Mouse (Mus musculus): Measurements from ENCODE around the gene Ankrd13b. TPM values are rescaled to one million over a fixed set of nuclear protein-coding genes. Genes with fewer than 3 reads are reported as not detected.

Gene Ankrd13b
- polyA plus RNA-seq, 1 experiment from 2014 or later: 3.5 TPM

DNA sequence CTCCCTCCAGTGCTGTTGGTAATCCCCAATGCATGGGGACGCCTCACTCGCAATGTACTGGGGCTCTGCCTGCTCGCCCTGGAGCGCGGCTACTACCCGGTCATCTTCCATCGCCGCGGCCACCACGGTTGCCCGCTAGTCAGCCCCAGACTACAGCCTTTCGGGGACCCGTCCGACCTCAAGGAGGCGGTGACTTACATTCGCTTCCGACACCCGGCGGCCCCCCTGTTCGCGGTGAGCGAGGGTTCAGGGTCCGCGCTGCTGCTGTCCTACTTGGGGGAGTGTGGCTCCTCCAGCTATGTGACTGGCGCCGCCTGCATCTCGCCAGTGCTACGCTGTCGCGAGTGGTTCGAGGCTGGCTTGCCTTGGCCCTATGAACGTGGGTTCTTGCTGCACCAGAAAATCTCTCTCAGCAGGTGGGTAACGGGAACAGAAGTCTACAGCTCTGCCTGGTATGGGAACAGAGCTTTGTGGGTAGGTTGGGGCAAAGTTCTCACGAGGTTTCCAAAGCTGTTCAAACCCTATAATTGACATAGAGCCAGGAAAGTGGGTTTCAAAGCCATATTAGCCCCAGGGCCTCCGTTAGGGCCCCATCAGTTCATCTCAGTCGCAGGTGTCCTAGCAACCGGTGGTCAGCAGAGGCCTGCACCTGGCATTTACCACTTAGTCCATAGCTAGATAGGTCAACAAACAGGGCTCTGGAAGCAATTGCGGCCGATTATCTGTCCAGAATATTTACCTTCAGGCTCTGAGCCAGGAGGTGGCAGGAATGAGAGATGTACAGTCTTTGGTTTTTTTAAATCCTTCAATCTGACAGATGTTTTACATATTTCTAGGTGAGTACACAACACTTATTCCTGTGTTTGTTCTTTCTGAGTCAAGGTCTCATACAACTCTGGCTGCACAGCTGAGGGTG lies 26.4 kb upstream of the Ankrd13b start, which contains the start of gene Trp53i13:
Gene Trp53i13 (minus strand): TSS at position 344 of the 916 bp plus-strand sequence.
- WGBS: 9% methylated on average over 39 of the region's 39 CpGs

DNA sequence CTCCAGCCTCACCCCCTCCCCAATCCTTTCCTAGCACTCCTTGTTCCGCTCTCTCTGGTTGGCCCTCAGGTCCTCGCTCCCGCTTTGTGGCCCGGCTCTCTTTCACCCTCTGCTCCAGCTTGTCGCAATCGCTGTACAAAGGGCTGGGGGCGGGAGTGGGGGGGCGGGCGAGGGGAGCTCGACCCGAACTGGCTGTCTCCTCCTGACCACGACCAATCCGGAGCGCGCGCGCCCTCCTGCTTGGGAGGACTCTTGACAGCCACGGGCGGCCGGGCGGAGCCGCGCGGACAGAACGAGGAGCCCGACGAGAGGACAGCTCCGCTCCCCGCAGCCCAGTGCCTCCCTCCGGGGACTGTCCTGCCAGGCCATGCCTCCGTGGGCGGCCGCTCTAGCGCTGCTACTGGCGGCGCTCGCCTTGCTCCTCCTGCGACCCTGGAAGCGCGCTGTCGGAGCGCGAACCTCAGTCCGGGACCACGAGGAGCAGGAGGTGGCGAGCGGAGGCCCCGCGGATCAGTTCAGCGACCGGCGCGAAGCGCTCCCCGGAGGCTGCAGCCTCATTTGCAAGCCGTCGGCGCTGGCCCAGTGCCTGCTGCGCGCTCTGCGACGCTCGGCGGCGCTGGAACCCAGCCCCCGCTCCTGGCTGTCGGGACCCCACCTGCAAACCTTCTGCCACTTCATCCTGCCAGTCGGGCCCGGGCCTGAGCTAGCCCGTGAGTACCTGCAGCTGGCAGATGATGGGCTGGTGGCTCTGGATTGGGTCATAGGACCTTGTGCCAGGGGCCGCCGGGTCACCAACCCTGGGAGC lies 25.6 kb upstream of the Ankrd13b start, which contains the start of gene Abhd15:
Gene Abhd15 (plus strand): TSS at position 290 of the 805 bp plus-strand sequence.
- peaks cover 6% of the 10 kb centered on the region; the same call in 1 of the 2 replicates for H3K36me3 ChIP-seq
- DNase-seq (ENCODE audit: low spot score): peak; percentile 89
- peaks cover 46% of the 10 kb centered on the region for H3K4me1 ChIP-seq
- H3K27me3 ChIP-seq (ENCODE audit: insufficient read depth, poor library complexity, severe bottlenecking): peaks cover 33% of the 10 kb centered on the region
- under 1% methylated on average over 72 of the region's 72 CpGs for WGBS
- no peaks in the 10 kb centered on the region for H3K9me3 ChIP-seq
- peak within 1 kb of the TSS; percentile 74 for H3K27ac ChIP-seq
- H3K4me3 ChIP-seq: peak within 1 kb of the TSS; percentile 78

More for the DNA sequence above, 26.4 kb upstream of the Ankrd13b start, which contains the start of gene Trp53i13:
- Histone ChIP-seq H3K4me1 (peaks cover 46% of the 10 kb centered on the region), H3K36me3 (no peaks in the 10 kb centered on the region), H3K27me3 (ENCODE audit: insufficient read depth, poor library complexity, severe bottlenecking) (peaks cover 33% of the 10 kb centered on the region), H3K9me3 (no peaks in the 10 kb centered on the region), H3K27ac (peak within 1 kb of the TSS; percentile 74), H3K4me3 (peak within 1 kb of the TSS; percentile 78)
- DNase-seq (ENCODE audit: low spot score): no peak

DNA sequence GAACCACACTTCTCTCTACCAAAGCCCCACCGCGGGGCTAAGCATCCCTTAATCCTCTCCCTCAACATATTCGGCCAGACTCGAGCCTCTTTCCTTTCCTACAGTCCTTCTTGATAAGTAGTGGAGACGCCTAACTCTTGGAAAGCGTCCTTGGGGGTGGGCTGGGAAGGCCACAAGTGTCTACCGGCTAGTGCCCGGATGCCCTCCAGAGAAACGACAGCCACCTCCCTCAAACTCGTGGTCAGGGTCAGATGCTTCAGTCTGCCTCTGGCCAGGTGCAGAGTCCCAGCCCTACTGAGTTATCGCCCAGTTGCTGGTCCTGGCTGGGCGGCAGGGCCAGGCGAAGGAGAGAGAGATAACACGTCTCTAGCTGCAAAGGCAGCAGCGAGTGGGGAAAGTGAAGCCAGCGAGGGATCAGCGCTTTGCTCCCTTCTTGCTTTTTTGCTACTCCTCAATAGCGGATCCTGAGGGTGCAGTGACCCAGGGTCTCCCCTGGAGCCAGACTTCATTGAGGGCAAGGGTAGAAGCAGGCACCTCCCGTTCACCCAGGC lies 24.9 kb upstream of the Ankrd13b start:
- H3K27me3 ChIP-seq (ENCODE audit: insufficient read depth, poor library complexity, severe bottlenecking): peaks cover 33% of the 10 kb centered on the region
- peaks cover 46% of the 10 kb centered on the region for H3K4me1 ChIP-seq
- peak overlapping the region; percentile 78 for H3K4me3 ChIP-seq
- peaks cover 13% of the 10 kb centered on the region; the same call in 1 of the 2 replicates for H3K36me3 ChIP-seq
- under 1% methylated on average over 19 of the region's 19 CpGs for WGBS
- H3K9me3 ChIP-seq: no peaks in the 10 kb centered on the region
- peak; percentile 88 for DNase-seq (ENCODE audit: low spot score)
- H3K27ac ChIP-seq: peak overlapping the region; percentile 74

DNA sequence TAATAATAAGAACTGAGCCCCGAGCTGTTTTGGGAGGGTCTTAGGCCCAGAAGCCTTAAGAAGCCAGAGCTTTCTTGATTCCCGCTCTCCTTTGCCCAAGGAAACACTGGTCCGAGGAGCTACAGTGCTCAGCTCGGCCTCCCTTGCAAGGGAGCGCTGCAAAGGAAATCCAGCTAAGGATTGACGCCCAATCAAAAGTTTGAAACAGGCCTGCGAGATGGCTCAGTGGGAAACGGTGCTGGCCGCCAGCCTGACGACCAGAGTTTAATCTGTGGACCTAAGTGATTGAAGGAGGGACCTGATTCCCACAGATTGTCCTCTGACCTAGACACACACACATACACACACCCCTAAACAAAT lies 24.3 kb upstream of the Ankrd13b start:
- Histone ChIP-seq H3K36me3 (peaks cover 18% of the 10 kb centered on the region), H3K4me1 (peaks cover 48% of the 10 kb centered on the region), H3K27ac (peak overlapping the region; percentile 90), H3K27me3 (ENCODE audit: insufficient read depth, poor library complexity, severe bottlenecking) (peaks cover 33% of the 10 kb centered on the region), H3K4me3 (peak overlapping the region; percentile 78), H3K9me3 (no peaks in the 10 kb centered on the region)
- peak; percentile 78 for DNase-seq (ENCODE audit: low spot score)
- 4% methylated on average over 10 of the region's 10 CpGs for WGBS

DNA sequence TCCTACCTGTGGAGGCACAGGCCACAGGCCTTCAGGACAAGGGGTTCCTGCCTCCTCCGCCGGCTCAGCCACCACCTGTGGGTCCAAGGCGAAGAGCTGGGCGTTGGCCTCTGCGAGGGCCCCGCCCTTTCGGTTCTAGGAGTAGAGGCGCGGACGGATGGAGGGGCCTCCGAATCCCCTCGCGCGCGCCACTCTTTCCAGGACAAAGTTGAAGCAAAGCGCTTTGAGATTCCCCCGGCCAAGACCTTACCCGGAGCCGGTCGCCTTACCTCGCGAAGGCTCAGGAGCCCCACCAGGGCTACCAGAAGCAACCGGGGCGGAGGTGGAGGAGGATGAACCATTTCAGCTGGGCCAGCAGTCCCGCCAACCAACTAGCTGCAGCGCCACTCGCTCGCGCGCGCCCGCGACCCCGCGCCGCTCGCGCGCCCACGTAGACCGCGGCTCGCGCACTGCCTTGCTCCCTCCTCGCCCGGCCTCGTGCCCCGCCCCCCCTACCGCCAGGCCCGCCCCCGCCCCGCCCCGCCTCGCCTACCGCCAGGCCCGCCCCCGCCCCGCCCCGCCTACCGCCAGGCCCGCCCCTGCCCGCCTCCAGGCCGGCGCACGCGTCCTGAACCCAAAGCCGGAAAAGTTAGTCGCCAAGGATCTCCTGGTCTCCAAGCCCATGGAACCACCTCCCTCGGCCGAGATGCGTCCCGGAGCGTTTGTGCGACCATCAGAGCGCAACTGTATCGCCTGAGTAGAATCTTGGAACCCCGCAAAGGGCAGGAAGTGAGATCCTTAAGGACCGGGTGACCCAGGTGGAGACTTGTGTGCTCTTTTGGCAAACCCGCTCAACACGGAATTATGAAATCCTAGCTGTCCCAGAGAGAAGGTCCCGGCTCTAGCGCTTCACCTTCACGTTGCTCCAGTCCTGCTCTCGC lies 23.7 kb upstream of the Ankrd13b start:
- under 1% methylated on average over 69 of the region's 84 CpGs for WGBS
- peak overlapping the region; percentile 78 for H3K4me3 ChIP-seq
- H3K27me3 ChIP-seq (ENCODE audit: insufficient read depth, poor library complexity, severe bottlenecking): peaks cover 29% of the 10 kb centered on the region
- H3K27ac ChIP-seq: peak overlapping the region; percentile 90
- DNase-seq (ENCODE audit: low spot score): peak; percentile 94
- H3K36me3 ChIP-seq: peaks cover 22% of the 10 kb centered on the region
- no peaks in the 10 kb centered on the region for H3K9me3 ChIP-seq
- H3K4me1 ChIP-seq: peaks cover 48% of the 10 kb centered on the region

DNA sequence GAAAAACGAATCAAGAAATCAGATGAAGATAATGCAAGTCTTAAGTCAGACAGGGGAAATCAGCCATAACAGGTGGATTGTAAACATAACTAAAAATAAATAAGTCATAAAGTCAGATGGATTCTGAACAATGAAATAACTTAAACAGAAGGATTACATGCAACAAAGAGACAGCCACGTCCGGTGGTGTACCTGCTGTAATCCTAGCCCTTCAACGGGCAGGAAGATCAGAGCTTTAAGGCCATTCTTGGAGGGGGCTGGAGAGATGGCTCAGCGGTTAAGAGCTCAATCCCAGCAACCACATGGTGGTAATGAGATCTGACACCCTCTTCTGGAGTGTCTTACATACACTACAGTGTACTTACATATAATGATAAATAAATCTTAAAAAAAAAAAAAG lies 21.9 kb upstream of the Ankrd13b start:
- Histone ChIP-seq H3K27ac (no peak overlapping the region), H3K4me3 (no peak overlapping the region), H3K36me3 (peaks cover 39% of the 10 kb centered on the region), H3K9me3 (no peaks in the 10 kb centered on the region), H3K27me3 (ENCODE audit: insufficient read depth, poor library complexity, severe bottlenecking) (peaks cover 11% of the 10 kb centered on the region), H3K4me1 (peaks cover 47% of the 10 kb centered on the region)
- 73% methylated on average over 5 of the region's 5 CpGs for WGBS
- DNase-seq (ENCODE audit: low spot score): no peak

DNA sequence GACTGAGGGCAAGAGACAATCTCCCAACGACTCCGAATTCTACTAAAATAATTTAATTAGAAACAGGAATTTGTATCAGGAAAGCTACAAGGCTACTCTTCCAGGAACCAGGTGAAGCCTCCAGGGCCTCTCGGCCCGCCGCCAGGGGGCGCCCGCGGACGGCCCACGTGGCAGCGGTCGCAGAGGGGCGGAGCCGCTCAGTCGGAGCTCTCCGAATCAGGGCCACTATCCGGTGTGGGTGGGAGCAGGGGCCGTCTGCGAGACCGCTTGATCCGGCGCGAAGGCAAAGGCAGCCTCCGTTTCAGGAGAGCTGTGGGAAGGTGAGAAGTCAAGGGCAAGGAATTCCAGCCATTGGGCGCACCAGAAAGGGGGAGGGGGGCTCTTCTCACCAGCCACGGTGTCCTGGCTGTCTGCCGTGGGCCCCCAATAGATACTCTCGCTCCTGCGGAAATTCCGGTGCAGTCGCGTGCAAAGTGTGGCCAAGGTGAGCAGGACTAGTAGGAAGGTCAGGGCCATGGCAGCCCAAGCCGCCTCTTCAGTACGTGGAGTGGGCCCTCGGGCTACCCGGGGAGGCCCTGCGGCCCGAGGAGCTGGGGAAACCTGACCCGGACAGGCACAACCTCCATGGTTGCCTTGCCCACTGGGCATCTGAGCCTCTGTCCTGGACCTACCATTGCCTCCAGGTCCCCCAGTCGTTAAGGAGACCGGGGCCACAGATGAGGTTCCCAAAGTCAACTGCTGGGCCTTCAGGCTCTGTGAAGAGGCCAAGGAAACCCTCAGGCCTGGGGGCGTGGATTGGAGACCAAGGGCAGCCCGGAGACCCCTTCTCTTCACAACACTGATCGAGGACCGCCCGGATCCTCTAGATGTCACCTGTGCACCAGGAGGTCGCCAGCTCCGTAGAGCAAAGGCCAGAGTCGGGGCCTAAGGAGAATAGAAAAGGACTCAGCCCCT lies 18.9 kb upstream of the Ankrd13b start:
- DNase-seq (ENCODE audit: low spot score): peak; percentile 91
- Histone ChIP-seq H3K36me3 (peaks cover 69% of the 10 kb centered on the region), H3K27me3 (ENCODE audit: insufficient read depth, poor library complexity, severe bottlenecking) (no peaks in the 10 kb centered on the region), H3K9me3 (no peaks in the 10 kb centered on the region), H3K4me3 (peak overlapping the region; percentile 57), H3K27ac (peak overlapping the region; percentile 88), H3K4me1 (peaks cover 22% of the 10 kb centered on the region)
- 15% methylated on average over 49 of the region's 49 CpGs for WGBS

DNA sequence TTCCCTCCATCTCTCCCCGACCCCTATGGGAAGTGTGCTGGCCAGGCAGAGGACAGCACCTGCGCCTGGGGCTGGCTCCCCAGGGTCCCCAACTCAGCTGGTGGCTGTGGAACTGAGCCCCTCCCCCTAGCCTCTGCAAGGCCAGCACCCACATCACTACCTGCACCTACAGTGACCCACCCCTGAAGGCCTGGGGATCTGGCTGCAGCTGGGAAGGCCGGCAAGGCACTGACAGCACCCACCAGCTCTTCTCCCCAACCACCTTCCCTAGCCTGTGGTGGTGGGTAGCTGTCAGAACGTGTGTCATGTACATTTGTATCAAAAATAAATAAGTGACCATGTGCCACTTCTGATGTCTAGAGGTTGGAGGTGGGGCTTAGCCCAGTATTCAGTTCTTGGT lies 17.9 kb upstream of the Ankrd13b start:
- Histone ChIP-seq H3K27ac (0 out of 2 replicates have a peak overlapping the region, but pooled peaks have one; percentile 88), H3K27me3 (ENCODE audit: insufficient read depth, poor library complexity, severe bottlenecking) (no peaks in the 10 kb centered on the region), H3K4me1 (peaks cover 20% of the 10 kb centered on the region), H3K36me3 (peaks cover 78% of the 10 kb centered on the region), H3K9me3 (no peaks in the 10 kb centered on the region), H3K4me3 (no peak overlapping the region)
- 77% methylated on average over 4 of the region's 4 CpGs for WGBS
- DNase-seq (ENCODE audit: low spot score): no peak

DNA sequence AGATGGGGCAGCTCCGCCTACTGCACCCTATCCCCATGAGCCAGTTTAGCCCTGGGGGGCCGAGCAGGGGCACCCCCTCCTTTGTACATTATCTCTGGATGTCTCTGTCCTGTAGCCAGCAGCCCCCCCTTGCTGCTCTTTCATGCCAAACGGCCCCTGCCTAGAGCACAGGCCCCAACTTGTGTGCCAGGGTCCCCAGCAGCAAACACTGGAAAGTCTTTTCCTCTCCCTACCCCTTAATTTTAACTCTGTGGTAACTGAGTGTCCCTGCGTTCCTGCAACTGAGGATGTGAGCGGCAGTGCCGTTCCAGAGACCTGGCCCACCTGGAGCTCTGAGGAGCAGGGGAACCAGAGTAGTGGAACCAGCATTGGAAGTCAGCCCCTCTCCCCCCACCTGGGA lies 17.5 kb upstream of the Ankrd13b start:
- Histone ChIP-seq H3K27me3 (ENCODE audit: insufficient read depth, poor library complexity, severe bottlenecking) (no peaks in the 10 kb centered on the region), H3K4me3 (no peak overlapping the region), H3K36me3 (peaks cover 83% of the 10 kb centered on the region), H3K9me3 (no peaks in the 10 kb centered on the region), H3K4me1 (peaks cover 17% of the 10 kb centered on the region), H3K27ac (no peak overlapping the region)
- DNase-seq (ENCODE audit: low spot score): no peak
- WGBS: 83% methylated on average over 6 of the region's 6 CpGs

DNA sequence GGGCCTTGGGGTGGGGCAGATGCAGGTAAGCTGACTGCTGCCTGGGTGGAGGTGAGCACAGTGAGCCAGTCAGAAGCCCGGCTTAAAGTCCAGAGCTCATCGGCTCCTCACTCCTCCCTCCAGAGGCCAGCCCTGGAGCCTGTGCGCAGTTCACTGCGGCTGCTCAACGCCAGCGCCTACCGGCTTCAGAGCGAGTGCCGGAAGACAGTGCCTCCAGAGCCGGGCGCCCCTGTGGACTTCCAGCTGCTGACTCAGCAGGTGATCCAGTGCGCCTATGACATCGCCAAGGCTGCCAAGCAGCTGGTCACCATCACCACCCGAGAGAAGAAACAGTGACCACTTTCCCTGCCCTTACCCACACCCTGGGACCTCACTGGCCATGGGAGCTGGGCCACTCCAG lies 16.8 kb upstream of the Ankrd13b start:
- peaks cover 89% of the 10 kb centered on the region for H3K36me3 ChIP-seq

More for the DNA sequence above, 16.8 kb upstream of the Ankrd13b start:
- Histone ChIP-seq H3K27ac (no peak overlapping the region), H3K9me3 (no peaks in the 10 kb centered on the region), H3K27me3 (ENCODE audit: insufficient read depth, poor library complexity, severe bottlenecking) (no peaks in the 10 kb centered on the region), H3K4me3 (no peak overlapping the region), H3K4me1 (peaks cover 17% of the 10 kb centered on the region)
- DNase-seq (ENCODE audit: low spot score): no peak
- 86% methylated on average over 14 of the region's 14 CpGs for WGBS

All from heart, embryonic 10.5 days (tissue).